Mouse (Mus musculus): Measurements from ENCODE around the gene Mroh3. TPM values are rescaled to one million over a fixed set of nuclear protein-coding genes. Genes with fewer than 3 reads are reported as not detected.

Mroh3 gene
- total and polyA plus RNA-seq, 3 experiments: not detected

GRCm38 (mm10) chr1:136229040-136229373 is 16.4 kb upstream of the Mroh3 start:
- no peaks in the 10 kb centered on the region for H3K27me3 ChIP-seq (ENCODE audit: control insufficient read depth in 1 of 2, insufficient read depth in 2 of 2, low read length in 2 of 2)
- no peak for TF ChIP-seq USF1 (IDR thresholded peaks at IDR 0.05; ENCODE audit: low read depth, low read length)
- TF ChIP-seq TAL1 (IDR thresholded peaks at IDR 0.05; ENCODE audit: low read length): no peak
- TF ChIP-seq MYC (IDR thresholded peaks at IDR 0.05; ENCODE audit: low read depth, low read length): no peak
- H3K9me3 ChIP-seq (replicated peaks; ENCODE audit: insufficient read depth, low read length): no peaks in the 10 kb centered on the region
- DNase-seq (ENCODE audit: low read depth, low spot score): no peak
- no peaks in the 10 kb centered on the region for H3K36me3 ChIP-seq (ENCODE audit: control insufficient read depth in 1 of 2, insufficient read depth in 2 of 2, low read length in 2 of 2)
- H3K9ac ChIP-seq (ENCODE audit: control insufficient read depth, low read depth, low read length, poor library complexity, severe bottlenecking): no peak overlapping the region
- H3K27ac ChIP-seq (ENCODE audit: control insufficient read depth, low read depth, low read length): no peak overlapping the region
- peaks cover 0 to 3% of the 10 kb centered on the region in 2 experiments; a peak in 1 of 4 replicates for H3K4me1 ChIP-seq (ENCODE audit: control insufficient read depth in 1 of 2, insufficient read depth in 2 of 2, low read length in 2 of 2)
- no peak overlapping the region for H3K4me3 ChIP-seq (ENCODE audit: control insufficient read depth in 1 of 2, insufficient read depth in 1 of 2, low read depth in 2 of 2, low read length in 2 of 2)
- no peaks in the 10 kb centered on the region for H3K79me2 ChIP-seq (ENCODE audit: control insufficient read depth, insufficient read depth, low read length, poor library complexity)

GRCm38 (mm10) chr1:136228328-136229039 is 15.9 kb upstream of the Mroh3 start:
- no peaks in the 10 kb centered on the region for H3K27me3 ChIP-seq (ENCODE audit: control insufficient read depth in 1 of 2, insufficient read depth in 2 of 2, low read length in 2 of 2)
- no peak for TF ChIP-seq GABPA (IDR thresholded peaks at IDR 0.05; ENCODE audit: low read depth, low read length)
- TF ChIP-seq TAL1 (IDR thresholded peaks at IDR 0.05; ENCODE audit: low read length): no peak
- H3K36me3 ChIP-seq (ENCODE audit: control insufficient read depth in 1 of 2, insufficient read depth in 2 of 2, low read length in 2 of 2): no peaks in the 10 kb centered on the region
- no peak overlapping the region for H3K27ac ChIP-seq (ENCODE audit: control insufficient read depth, low read depth, low read length)
- H3K9ac ChIP-seq (ENCODE audit: control insufficient read depth, low read depth, low read length, poor library complexity, severe bottlenecking): no peak overlapping the region
- no peak for DNase-seq (ENCODE audit: low read depth, low spot score)
- peaks cover 0 to 3% of the 10 kb centered on the region in 2 experiments; a peak in 1 of 4 replicates for H3K4me1 ChIP-seq (ENCODE audit: control insufficient read depth in 1 of 2, insufficient read depth in 2 of 2, low read length in 2 of 2)
- no peak overlapping the region for H3K4me3 ChIP-seq (ENCODE audit: control insufficient read depth in 1 of 2, insufficient read depth in 1 of 2, low read depth in 2 of 2, low read length in 2 of 2)
- no peaks in the 10 kb centered on the region for H3K9me3 ChIP-seq (replicated peaks; ENCODE audit: insufficient read depth, low read length)
- H3K79me2 ChIP-seq (ENCODE audit: control insufficient read depth, insufficient read depth, low read length, poor library complexity): no peaks in the 10 kb centered on the region

GRCm38 (mm10) chr1:136227870-136228269 is 15.2 kb upstream of the Mroh3 start:
- Histone ChIP-seq H3K36me3 (ENCODE audit: control insufficient read depth in 1 of 2, insufficient read depth in 2 of 2, low read length in 2 of 2) (no peaks in the 10 kb centered on the region), H3K9me3 (replicated peaks; ENCODE audit: insufficient read depth, low read length) (no peaks in the 10 kb centered on the region), H3K4me3 (ENCODE audit: control insufficient read depth in 1 of 2, insufficient read depth in 1 of 2, low read depth in 2 of 2, low read length in 2 of 2) (no peak overlapping the region), H3K4me1 (ENCODE audit: control insufficient read depth in 1 of 2, insufficient read depth in 2 of 2, low read length in 2 of 2) (peaks cover 0 to 3% of the 10 kb centered on the region in 2 experiments; a peak in 1 of 4 replicates), H3K9ac (ENCODE audit: control insufficient read depth, low read depth, low read length, poor library complexity, severe bottlenecking) (no peak overlapping the region), H3K79me2 (ENCODE audit: control insufficient read depth, insufficient read depth, low read length, poor library complexity) (no peaks in the 10 kb centered on the region), H3K27ac (ENCODE audit: control insufficient read depth, low read depth, low read length) (no peak overlapping the region), H3K27me3 (ENCODE audit: control insufficient read depth in 1 of 2, insufficient read depth in 2 of 2, low read length in 2 of 2) (no peaks in the 10 kb centered on the region)
- TF ChIP-seq NRF1 (IDR thresholded peaks at IDR 0.05; ENCODE audit: insufficient read depth, low read depth, low read length, poor library complexity, severe bottlenecking) (no peak), POLR2AphosphoS5 (IDR thresholded peaks at IDR 0.05; ENCODE audit: borderline replicate concordance, low read depth, low read length) (no peak), POLR2AphosphoS2 (IDR thresholded peaks at IDR 0.05; ENCODE audit: low read length) (no peak), MAX (IDR thresholded peaks at IDR 0.05; ENCODE audit: low read length) (no peak), RCOR1 (IDR thresholded peaks at IDR 0.05; ENCODE audit: low read depth, low read length) (no peak), JUND (IDR thresholded peaks at IDR 0.05; ENCODE audit: low read depth, low read length) (no peak), POLR2A (IDR thresholded peaks at IDR 0.05; ENCODE audit: control insufficient read depth in 1 of 2, insufficient read depth in 1 of 2, low read depth in 1 of 2, low read length in 2 of 2, poor library complexity in 1 of 2) (no peak)
- DNase-seq (ENCODE audit: low read depth, low spot score): no peak
